Mouse (Mus musculus): Measurements from ENCODE around the gene Fbxl17. TPM values are rescaled to one million over a fixed set of nuclear protein-coding genes. Genes with fewer than 3 reads are reported as not detected.

Fbxl17 gene
- polyA plus RNA-seq, 1 experiment from 2014 or later, result 7.0 TPM

DNA sequence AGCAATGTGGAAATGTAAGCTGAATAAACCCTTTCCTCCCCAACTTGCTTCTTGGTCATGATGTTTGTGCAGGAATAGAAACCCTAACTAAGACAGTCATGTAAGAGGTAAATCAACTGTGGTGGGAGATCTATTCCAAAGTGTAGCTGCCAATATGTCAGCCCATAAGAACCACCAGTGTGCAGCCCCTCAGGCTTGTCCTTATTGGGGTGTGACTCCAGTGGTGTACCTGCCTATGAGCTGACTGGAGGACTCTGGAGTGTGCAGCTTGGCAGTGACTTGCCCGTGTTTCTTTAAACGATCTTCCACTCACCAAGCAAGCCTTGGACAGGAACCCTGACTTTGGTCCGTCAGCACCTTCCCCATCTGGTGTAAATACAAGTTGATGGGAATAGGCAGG is 188.2 kb downstream of the Fbxl17 start:
- no peak overlapping the region for H3K27ac ChIP-seq
- H3K4me3 ChIP-seq (replicated peaks), result no peak overlapping the region
- H3K9me3 ChIP-seq, result no peaks in the 10 kb centered on the region
- no peaks in the 10 kb centered on the region for H3K4me1 ChIP-seq
- 89% methylated on average over 3 of the region's 3 CpGs for WGBS
- no peaks in the 10 kb centered on the region for H3K27me3 ChIP-seq
- ATAC-seq (ENCODE audit: low FRiP score), result no peak
- H3K4me2 ChIP-seq, result no peak overlapping the region
- no peaks in the 10 kb centered on the region for H3K36me3 ChIP-seq (replicated peaks)
- no peak overlapping the region for H3K9ac ChIP-seq

DNA sequence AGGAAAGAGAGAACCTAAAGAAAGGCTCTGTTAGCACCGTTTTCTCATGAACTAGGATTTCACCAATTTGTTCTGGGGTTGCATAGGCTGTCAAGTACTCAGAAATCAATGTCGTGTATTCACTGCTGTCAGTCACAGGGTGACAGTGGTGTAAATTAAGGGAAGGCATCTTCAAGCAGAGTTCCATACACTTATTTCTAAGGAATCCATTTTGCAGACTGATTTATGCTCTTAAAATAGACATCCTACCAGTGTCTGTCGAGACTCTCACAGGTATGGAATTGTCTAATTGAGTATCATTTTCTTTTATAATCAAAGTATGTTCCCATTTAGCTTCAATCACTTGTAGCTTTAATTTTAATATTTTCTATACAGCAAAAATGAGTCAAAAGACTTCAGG is 189.8 kb downstream of the Fbxl17 start:
- H3K4me2 ChIP-seq, result no peak overlapping the region
- no peaks in the 10 kb centered on the region for H3K27me3 ChIP-seq
- no peaks in the 10 kb centered on the region for H3K36me3 ChIP-seq (replicated peaks)
- no peak overlapping the region for H3K4me3 ChIP-seq (replicated peaks)
- ATAC-seq (ENCODE audit: low FRiP score), result no peak
- 71% methylated on average over 3 of the region's 3 CpGs for WGBS
- H3K27ac ChIP-seq, result no peak overlapping the region
- H3K4me1 ChIP-seq, result no peaks in the 10 kb centered on the region
- H3K9me3 ChIP-seq, result no peaks in the 10 kb centered on the region
- H3K9ac ChIP-seq, result no peak overlapping the region

DNA sequence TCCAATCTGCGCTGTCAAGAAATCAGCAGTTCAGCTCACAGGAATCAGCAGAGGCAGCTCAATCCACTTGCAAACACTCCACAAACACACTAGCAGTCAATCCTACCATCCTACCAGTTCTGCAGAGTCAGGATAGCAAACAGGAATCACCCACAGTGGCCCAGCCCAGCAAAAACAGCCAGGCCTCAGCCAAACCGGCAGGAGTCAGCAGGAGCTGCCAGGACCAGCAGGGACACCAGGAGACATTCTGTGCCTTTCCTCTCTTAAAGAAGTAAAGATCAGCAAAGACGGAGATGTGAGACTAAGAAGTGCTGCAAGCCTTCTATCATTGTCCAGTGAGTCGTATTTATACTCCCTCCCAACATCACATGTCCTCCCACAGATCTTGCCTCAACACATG is 196.0 kb downstream of the Fbxl17 start:
- no peak overlapping the region for H3K4me2 ChIP-seq
- no peak for ATAC-seq (ENCODE audit: low FRiP score)
- H3K36me3 ChIP-seq (replicated peaks), result no peaks in the 10 kb centered on the region
- no peak overlapping the region for H3K27ac ChIP-seq
- WGBS, result 54% methylated on average over 4 of the region's 4 CpGs
- no peaks in the 10 kb centered on the region for H3K27me3 ChIP-seq
- H3K4me1 ChIP-seq, result peaks cover 25% of the 10 kb centered on the region
- H3K9ac ChIP-seq, result no peak overlapping the region
- H3K4me3 ChIP-seq (replicated peaks), result no peak overlapping the region
- no peaks in the 10 kb centered on the region for H3K9me3 ChIP-seq

DNA sequence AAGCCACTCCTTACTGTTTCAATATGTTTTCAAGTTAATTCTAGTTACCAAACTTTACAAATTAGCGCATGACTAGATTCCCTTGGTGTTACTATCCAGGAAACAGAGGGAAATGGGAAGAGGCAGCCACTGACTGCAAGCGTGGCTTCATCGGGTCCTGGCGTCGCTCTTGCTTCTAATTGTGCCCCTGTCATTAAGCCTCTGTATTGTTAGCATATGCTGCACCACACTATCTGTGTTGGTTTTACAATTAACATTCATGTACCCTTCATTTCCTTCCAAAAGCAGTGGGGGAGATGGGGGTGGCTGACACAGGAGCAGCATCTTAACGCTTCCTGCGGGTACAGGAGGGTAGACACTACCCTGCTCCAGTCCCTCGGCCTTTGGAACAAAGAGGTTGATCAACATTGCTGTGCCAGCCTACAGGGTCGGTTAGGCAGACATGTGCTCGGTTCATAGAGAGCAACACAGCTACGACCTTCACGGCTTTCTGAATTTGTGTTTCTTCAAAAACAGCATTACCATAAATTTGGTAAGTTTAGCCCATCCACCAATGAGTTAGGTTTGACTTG is 197.9 kb downstream of the Fbxl17 start:
- Histone ChIP-seq H3K36me3 (replicated peaks) (no peaks in the 10 kb centered on the region), H3K9me3 (no peaks in the 10 kb centered on the region), H3K4me2 (no peak overlapping the region), H3K4me1 (peaks cover 25% of the 10 kb centered on the region), H3K9ac (no peak overlapping the region), H3K27ac (no peak overlapping the region), H3K4me3 (replicated peaks) (no peak overlapping the region), H3K27me3 (no peaks in the 10 kb centered on the region)
- 0 out of 2 replicates have a peak, but pooled peaks have one; percentile 53 for ATAC-seq (ENCODE audit: low FRiP score)
- WGBS, result 39% methylated on average over 12 of the region's 12 CpGs

DNA sequence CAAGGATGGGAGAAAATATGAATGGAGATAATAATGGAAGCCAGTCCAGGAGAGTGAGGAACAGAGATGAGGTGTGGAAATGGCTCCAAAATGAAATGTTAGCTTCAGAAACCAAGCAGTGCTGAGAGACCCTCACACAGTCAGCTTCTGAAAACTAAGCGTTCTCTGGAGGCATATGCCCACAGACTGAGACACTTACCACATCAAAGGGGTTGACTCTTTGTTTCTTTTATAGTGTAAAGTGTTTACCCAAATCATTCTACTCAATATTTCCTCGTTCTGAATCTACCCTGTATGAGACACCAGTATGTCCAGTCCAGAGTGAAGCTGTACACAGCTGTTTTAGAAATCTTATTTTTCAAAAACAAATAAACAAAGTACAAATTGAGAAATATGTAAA is 204.3 kb downstream of the Fbxl17 start:
- Histone ChIP-seq H3K4me1 (peaks cover 10% of the 10 kb centered on the region), H3K4me3 (replicated peaks) (no peak overlapping the region), H3K27me3 (no peaks in the 10 kb centered on the region), H3K9me3 (no peaks in the 10 kb centered on the region), H3K27ac (no peak overlapping the region), H3K4me2 (no peak overlapping the region), H3K36me3 (replicated peaks) (no peaks in the 10 kb centered on the region), H3K9ac (no peak overlapping the region)
- ATAC-seq (ENCODE audit: low FRiP score), result no peak
- 51% methylated on average over 2 of the region's 2 CpGs for WGBS

DNA sequence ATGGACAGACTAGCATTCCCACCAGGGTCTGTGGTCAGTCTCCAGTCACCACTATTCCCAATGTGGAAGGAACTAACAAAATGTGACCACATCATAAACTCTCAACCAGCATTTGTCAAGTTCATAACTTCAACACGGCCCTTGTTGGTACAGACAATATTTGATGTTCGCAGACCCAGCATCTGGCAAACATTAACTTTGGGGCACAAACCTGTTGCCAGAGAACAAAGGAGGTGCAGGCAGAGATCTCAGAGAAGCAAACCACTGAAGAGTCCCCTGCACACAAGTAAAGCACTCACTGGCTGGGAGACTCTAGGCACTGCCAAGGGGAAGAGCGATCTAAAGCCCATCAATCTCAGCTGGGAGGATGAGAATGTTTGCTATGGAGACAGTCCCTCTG is 204.9 kb downstream of the Fbxl17 start:
- no peaks in the 10 kb centered on the region for H3K27me3 ChIP-seq
- no peak overlapping the region for H3K27ac ChIP-seq
- H3K36me3 ChIP-seq (replicated peaks), result no peaks in the 10 kb centered on the region
- no peaks in the 10 kb centered on the region for H3K9me3 ChIP-seq
- H3K4me3 ChIP-seq (replicated peaks), result no peak overlapping the region
- H3K9ac ChIP-seq, result no peak overlapping the region
- no peak for ATAC-seq (ENCODE audit: low FRiP score)
- peaks cover 10% of the 10 kb centered on the region for H3K4me1 ChIP-seq
- WGBS, result 78% methylated on average over 3 of the region's 3 CpGs
- H3K4me2 ChIP-seq, result no peak overlapping the region

DNA sequence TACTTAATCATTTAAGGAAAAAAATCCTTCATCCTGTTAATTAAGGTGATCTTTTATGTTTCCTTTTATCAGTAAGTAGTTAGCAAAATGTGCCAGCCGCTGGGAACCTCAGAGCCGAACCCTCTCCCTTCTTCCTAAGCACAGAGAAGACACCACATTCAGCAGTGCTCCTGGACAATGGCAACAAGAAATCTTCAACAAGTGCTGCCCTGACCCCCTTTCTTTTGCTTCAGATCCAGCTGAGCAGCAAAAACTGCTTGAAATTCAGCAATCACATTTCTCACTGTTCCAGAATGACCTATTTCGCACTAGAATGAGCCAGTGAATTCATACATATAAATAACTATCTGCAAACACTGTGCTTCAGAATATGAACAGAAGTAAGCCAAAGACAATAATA is 205.8 kb downstream of the Fbxl17 start:
- WGBS, result 15% methylated on average over 3 of the region's 3 CpGs
- Histone ChIP-seq H3K9me3 (no peaks in the 10 kb centered on the region), H3K27ac (no peak overlapping the region), H3K4me3 (replicated peaks) (no peak overlapping the region), H3K9ac (no peak overlapping the region), H3K27me3 (no peaks in the 10 kb centered on the region), H3K36me3 (replicated peaks) (no peaks in the 10 kb centered on the region), H3K4me1 (peaks cover 10% of the 10 kb centered on the region), H3K4me2 (no peak overlapping the region)
- ATAC-seq (ENCODE audit: low FRiP score), result 0 out of 2 replicates have a peak, but pooled peaks have one; percentile 44

DNA sequence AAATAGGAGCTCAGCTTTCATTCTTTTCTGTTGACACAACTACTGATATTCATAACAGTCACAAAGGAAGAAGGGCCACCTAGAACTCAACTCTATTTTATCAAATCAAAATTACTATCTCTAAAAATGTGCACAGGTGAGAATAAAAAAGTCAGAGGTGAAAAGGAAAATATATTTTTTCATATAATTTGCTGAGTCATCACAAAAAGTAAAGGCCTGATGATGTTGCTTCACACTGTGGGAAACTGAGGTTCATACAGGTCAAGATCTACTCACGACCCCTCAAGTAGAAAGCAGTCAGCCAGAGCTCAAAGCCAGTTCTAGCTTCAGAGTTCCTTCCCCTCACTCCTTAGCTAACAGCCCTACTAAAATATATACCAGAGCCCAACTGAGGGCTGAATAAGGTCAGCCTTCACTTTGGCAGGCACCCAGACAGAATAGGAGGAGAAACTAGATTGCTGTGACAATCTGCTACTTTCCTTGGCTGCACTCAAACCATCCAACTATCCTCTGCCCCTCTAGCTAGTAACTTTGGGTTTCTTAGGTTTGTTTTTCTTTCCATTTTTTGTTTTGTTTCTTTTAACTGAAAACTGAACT is 210.4 kb downstream of the Fbxl17 start:
- Histone ChIP-seq H3K27me3 (no peaks in the 10 kb centered on the region), H3K4me3 (replicated peaks) (no peak overlapping the region), H3K9ac (no peak overlapping the region), H3K4me2 (no peak overlapping the region), H3K36me3 (replicated peaks) (no peaks in the 10 kb centered on the region), H3K27ac (no peak overlapping the region), H3K9me3 (no peaks in the 10 kb centered on the region), H3K4me1 (peaks cover 21% of the 10 kb centered on the region)
- ATAC-seq (ENCODE audit: low FRiP score), result no peak
- WGBS, result 84% methylated on average over 1 of the region's 1 CpGs

DNA sequence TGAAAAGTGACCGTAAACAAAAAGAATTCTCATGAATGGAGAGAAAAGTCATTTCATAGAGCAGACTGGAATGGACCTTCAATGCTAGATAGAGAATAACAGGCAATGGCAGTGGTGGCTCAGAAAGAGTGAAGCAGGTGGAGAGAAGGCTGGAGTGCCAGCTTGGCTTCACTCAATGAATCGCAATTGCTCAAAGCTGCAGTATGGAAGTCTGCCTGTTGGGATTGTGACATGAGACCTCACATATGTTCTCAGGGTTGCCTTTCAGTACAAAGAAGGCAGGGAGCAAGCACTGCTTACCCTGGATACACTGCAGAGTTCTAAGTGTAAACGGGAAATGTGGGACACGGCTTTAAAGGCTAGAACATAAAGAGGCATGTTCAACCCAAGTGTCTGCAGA is 211.0 kb downstream of the Fbxl17 start:
- WGBS, result 88% methylated on average over 4 of the region's 4 CpGs
- no peaks in the 10 kb centered on the region for H3K27me3 ChIP-seq
- peaks cover 18% of the 10 kb centered on the region for H3K4me1 ChIP-seq
- H3K9ac ChIP-seq, result no peak overlapping the region
- no peak overlapping the region for H3K4me3 ChIP-seq (replicated peaks)
- no peaks in the 10 kb centered on the region for H3K9me3 ChIP-seq
- no peaks in the 10 kb centered on the region for H3K36me3 ChIP-seq (replicated peaks)
- H3K4me2 ChIP-seq, result no peak overlapping the region
- no peak for ATAC-seq (ENCODE audit: low FRiP score)
- H3K27ac ChIP-seq, result no peak overlapping the region

DNA sequence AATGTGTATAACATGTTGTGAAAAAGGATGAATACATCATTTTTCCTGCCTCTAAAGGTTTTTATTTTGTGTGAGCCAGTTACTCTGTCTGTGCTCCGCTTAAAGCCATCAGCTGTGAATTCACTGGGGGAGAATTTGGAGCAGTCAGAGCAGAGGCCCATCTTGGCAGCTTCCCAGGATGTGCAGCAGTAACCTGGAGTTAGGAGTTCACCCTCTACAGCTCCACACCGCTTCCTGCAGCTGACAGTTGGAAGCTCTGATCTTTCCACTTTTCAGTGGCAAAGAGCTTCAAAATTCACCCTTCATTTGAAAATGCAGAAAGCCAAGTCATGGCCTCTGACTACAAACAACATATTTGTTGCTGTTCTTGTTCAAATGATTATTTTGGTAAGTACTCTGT is 212.4 kb downstream of the Fbxl17 start:
- Histone ChIP-seq H3K9me3 (no peaks in the 10 kb centered on the region), H3K4me3 (replicated peaks) (no peak overlapping the region), H3K27ac (no peak overlapping the region), H3K4me2 (no peak overlapping the region), H3K27me3 (0 out of 2 replicates have a peak, but pooled peaks cover 3% of the 10 kb centered on the region), H3K36me3 (replicated peaks) (no peaks in the 10 kb centered on the region), H3K9ac (no peak overlapping the region), H3K4me1 (peaks cover 14% of the 10 kb centered on the region; the same call in 1 of the 2 replicates)
- no peak for ATAC-seq (ENCODE audit: low FRiP score)
- WGBS, result 79% methylated on average over 2 of the region's 2 CpGs

DNA sequence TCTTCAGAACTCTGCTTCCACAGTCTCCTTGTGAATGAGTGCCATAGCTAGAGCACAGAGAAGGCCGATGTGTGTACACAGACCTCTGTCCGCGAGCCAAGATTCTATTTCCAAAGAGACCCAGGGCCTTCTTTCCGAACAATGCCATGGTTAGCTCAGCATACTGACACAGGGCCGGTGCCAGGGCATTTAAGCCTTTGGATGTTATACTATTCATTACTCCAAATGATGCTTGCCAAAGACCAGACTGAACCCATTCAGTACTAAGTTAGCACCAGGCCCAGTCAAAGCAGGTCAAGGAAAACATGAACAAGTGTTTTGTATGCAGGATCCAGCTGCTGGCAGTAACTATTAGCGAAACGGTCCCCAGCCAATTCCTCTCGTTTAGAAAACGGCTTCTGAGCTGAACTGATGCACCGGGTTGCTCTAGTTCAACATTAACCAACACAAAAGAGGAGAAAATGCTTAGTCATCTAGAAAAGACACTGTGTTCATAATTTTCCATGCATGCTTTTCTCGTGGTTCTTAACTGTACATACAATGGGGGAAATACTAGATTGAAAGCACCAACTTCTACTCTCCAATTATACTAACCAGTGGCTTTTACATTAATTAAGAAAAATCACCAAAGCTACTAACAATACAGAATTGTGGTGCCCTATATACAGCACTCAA is 214.4 kb downstream of the Fbxl17 start:
- H3K4me3 ChIP-seq (replicated peaks), result no peak overlapping the region
- H3K9ac ChIP-seq, result no peak overlapping the region
- H3K9me3 ChIP-seq, result no peaks in the 10 kb centered on the region
- H3K27ac ChIP-seq, result no peak overlapping the region
- no peaks in the 10 kb centered on the region for H3K36me3 ChIP-seq (replicated peaks)
- H3K4me1 ChIP-seq, result peaks cover 14% of the 10 kb centered on the region; the same call in 1 of the 2 replicates
- ATAC-seq (ENCODE audit: low FRiP score), result peak; percentile 74
- H3K27me3 ChIP-seq, result 0 out of 2 replicates have a peak, but pooled peaks cover 3% of the 10 kb centered on the region
- no peak overlapping the region for H3K4me2 ChIP-seq
- WGBS, result 30% methylated on average over 11 of the region's 11 CpGs

DNA sequence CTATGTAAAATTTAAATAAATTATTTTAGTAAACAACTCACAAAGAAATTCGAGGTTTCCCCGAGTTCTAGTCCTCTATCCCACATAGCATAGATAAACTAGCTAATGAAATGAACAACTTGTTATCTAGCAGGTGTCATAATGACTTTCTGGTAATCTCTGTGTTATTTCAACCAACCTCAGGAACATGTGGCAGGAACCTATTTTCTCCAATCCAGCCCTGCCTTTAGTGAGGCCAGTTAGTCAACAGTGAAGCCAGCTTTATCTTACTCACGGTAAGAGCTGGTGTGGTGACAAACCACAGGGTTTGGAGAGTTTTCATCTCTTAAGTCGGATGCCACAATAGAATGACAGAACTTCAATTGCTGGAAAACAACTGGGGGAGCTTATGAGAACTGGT is 215.7 kb downstream of the Fbxl17 start:
- H3K27me3 ChIP-seq, result 0 out of 2 replicates have a peak, but pooled peaks cover 3% of the 10 kb centered on the region
- no peak for ATAC-seq (ENCODE audit: low FRiP score)
- no peaks in the 10 kb centered on the region for H3K9me3 ChIP-seq
- no peak overlapping the region for H3K9ac ChIP-seq
- no peaks in the 10 kb centered on the region for H3K36me3 ChIP-seq (replicated peaks)
- H3K4me2 ChIP-seq, result no peak overlapping the region
- H3K27ac ChIP-seq, result no peak overlapping the region
- H3K4me3 ChIP-seq (replicated peaks), result no peak overlapping the region
- 82% methylated on average over 4 of the region's 4 CpGs for WGBS
- H3K4me1 ChIP-seq, result peaks cover 14% of the 10 kb centered on the region; the same call in 1 of the 2 replicates

DNA sequence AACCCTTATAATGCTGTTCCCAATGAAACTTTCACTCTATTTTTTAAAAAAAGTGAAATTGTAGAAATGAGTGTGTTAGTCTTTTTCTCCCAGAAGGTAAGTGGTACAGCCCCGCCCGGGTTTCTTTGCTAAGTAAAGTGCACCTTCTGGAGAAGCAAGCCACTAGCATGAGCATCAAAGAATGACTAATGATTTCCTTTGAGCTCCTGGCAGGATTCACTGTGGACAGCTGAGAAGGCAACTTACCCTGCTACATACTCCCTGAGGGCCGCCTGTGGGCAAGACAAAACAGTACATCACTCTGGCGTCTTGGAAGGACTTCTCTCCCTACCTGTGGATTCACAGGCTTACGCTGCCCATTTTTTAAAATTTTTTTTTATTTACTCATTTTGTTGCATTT is 217.8 kb downstream of the Fbxl17 start:
- H3K4me3 ChIP-seq (replicated peaks), result no peak overlapping the region
- H3K4me1 ChIP-seq, result peaks cover 12% of the 10 kb centered on the region; the same call in 1 of the 2 replicates
- no peak overlapping the region for H3K9ac ChIP-seq
- 89% methylated on average over 5 of the region's 5 CpGs for WGBS
- H3K9me3 ChIP-seq, result no peaks in the 10 kb centered on the region
- no peak overlapping the region for H3K27ac ChIP-seq
- no peak for ATAC-seq (ENCODE audit: low FRiP score)
- H3K27me3 ChIP-seq, result 0 out of 2 replicates have a peak, but pooled peaks cover 3% of the 10 kb centered on the region
- no peak overlapping the region for H3K4me2 ChIP-seq
- H3K36me3 ChIP-seq (replicated peaks), result no peaks in the 10 kb centered on the region

Data from forebrain, embryonic 12.5 days (tissue).